In the genomic region with DNA sequence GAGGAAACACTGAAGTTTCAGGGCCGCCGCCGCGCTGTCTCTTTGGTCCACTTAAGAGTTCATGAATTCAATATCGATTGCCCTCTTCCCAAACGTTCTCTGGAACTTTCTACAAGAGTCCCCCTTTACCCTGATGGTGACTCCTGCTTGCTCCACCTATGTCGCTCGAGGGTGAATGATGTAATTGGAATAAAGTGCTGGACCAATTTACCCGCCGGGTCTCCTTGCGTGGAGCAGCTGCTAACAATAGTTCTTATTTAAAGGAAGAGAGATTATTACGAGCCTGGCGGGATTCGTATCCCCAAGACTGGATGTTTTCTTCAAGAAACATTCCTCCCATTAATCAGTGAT, we compare ENCODE assay signal across 7 mouse cellular contexts. TPM values are rescaled to one million over a fixed set of nuclear protein-coding genes. Genes with fewer than 3 reads are reported as not detected.
DNase-seq lines count a peak whose midpoint lies in the region; ATAC-seq and TF ChIP-seq lines count a peak whose summit lies in the region.

A gene (minus strand): TSS at position 135 of the 351 bp plus-strand sequence.

- H3K27me3 ChIP-seq in forebrain, embryonic 13.5 days: no peaks in the 10 kb centered on the region
- H3K27me3 ChIP-seq in hindbrain, embryonic 11.5 days (ENCODE audit: control insufficient read depth, insufficient read depth, low read length): no peaks in the 10 kb centered on the region
- H3K27me3 ChIP-seq in liver, embryonic 13.5 days: no peaks in the 10 kb centered on the region

- no peak for ATAC-seq in CD4-positive, CD25-positive, alpha-beta regulatory T cell, adult 4 months
- peak; percentile 50; the same call in 1 of the 2 replicates for ATAC-seq in forebrain, embryonic 13.5 days
- peak; percentile 45 for ATAC-seq in hindbrain, embryonic 11.5 days (ENCODE audit: low FRiP score)
- ATAC-seq in liver, embryonic 13.5 days (ENCODE audit: low read depth): peak; percentile 45

- H3K9me3 ChIP-seq in ES-E14 (ENCODE audit: control insufficient read depth, insufficient read depth, low read depth, low read length): no peaks in the 10 kb centered on the region
- H3K9me3 ChIP-seq in forebrain, embryonic 13.5 days (replicated peaks): no peaks in the 10 kb centered on the region
- H3K9me3 ChIP-seq in hindbrain, embryonic 11.5 days (ENCODE audit: control insufficient read depth, low read length): no peaks in the 10 kb centered on the region
- H3K9me3 ChIP-seq in liver, embryonic 13.5 days (replicated peaks): no peaks in the 10 kb centered on the region

- H3K4me2 ChIP-seq in forebrain, embryonic 13.5 days: peak within 1 kb of the TSS; percentile 77
- peak within 1 kb of the TSS; percentile 52 for H3K4me2 ChIP-seq in hindbrain, embryonic 11.5 days (replicated peaks; ENCODE audit: low read depth, low read length)
- peak within 1 kb of the TSS; percentile 74 for H3K4me2 ChIP-seq in liver, embryonic 13.5 days

- no peaks in the 10 kb centered on the region; the same call in 1 of the 2 replicates for H3K36me3 ChIP-seq in ES-E14 (ENCODE audit: control insufficient read depth, insufficient read depth, low read length, poor library complexity, severe bottlenecking)
- no peaks in the 10 kb centered on the region for H3K36me3 ChIP-seq in forebrain, embryonic 13.5 days (ENCODE audit: poor library complexity, severe bottlenecking)
- no peaks in the 10 kb centered on the region for H3K36me3 ChIP-seq in hindbrain, embryonic 11.5 days (ENCODE audit: control insufficient read depth, insufficient read depth, low read length)
- H3K36me3 ChIP-seq in liver, embryonic 13.5 days: peaks cover 9% of the 10 kb centered on the region; the same call in 1 of the 2 replicates

- H3K4me1 ChIP-seq in ES-E14 (ENCODE audit: control insufficient read depth in 2 of 2, insufficient read depth in 2 of 2, low read length in 2 of 2, poor library complexity in 1 of 2): peaks cover 8 to 10% of the 10 kb centered on the region in 2 experiments; a peak in 3 of 4 replicates
- peaks cover 22% of the 10 kb centered on the region for H3K4me1 ChIP-seq in forebrain, embryonic 13.5 days
- H3K4me1 ChIP-seq in hindbrain, embryonic 11.5 days (replicated peaks; ENCODE audit: control insufficient read depth, insufficient read depth, low read length): no peaks in the 10 kb centered on the region
- H3K4me1 ChIP-seq in liver, embryonic 13.5 days (replicated peaks): peaks cover 48% of the 10 kb centered on the region

- peak within 1 kb of the TSS; percentile 96 for H3K27ac ChIP-seq in ES-E14 (ENCODE audit: insufficient read depth, low read depth, low read length, poor library complexity, severe bottlenecking)
- peak within 1 kb of the TSS; percentile 92 for H3K27ac ChIP-seq in forebrain, embryonic 13.5 days
- peak within 1 kb of the TSS; percentile 93 for H3K27ac ChIP-seq in hindbrain, embryonic 11.5 days (ENCODE audit: low read depth, low read length)
- peak within 1 kb of the TSS; percentile 99 for H3K27ac ChIP-seq in liver, embryonic 13.5 days

- peak within 1 kb of the TSS; percentile 64 to 98 for H3K4me3 ChIP-seq in ES-E14 (ENCODE audit: insufficient read depth in 1 of 2, low read depth in 1 of 2, low read length in 2 of 2, poor library complexity in 1 of 2, severe bottlenecking in 1 of 2)
- peak within 1 kb of the TSS; percentile 93 for H3K4me3 ChIP-seq in forebrain, embryonic 13.5 days
- peak within 1 kb of the TSS; percentile 81 for H3K4me3 ChIP-seq in hindbrain, embryonic 11.5 days (ENCODE audit: low read depth, low read length)
- peak within 1 kb of the TSS; percentile 90 for H3K4me3 ChIP-seq in liver, embryonic 13.5 days (replicated peaks)

- H3K9ac ChIP-seq in ES-E14 (ENCODE audit: insufficient read depth, low read depth, low read length, poor library complexity, severe bottlenecking): peak within 1 kb of the TSS; percentile 99
- H3K9ac ChIP-seq in forebrain, embryonic 13.5 days: peak within 1 kb of the TSS; percentile 85
- H3K9ac ChIP-seq in hindbrain, embryonic 11.5 days (ENCODE audit: low read depth, low read length): peak within 1 kb of the TSS; percentile 77
- H3K9ac ChIP-seq in liver, embryonic 13.5 days: peak within 1 kb of the TSS; percentile 98

- no peak for DNase-seq in ES-E14 (ENCODE audit: low read depth, low spot score)
- DNase-seq in hindbrain, embryonic 11.5 days (ENCODE audit: low spot score): no peak
- no peak for DNase-seq in liver, embryonic 13.5 days
- DNase-seq in embryo, embryonic 10 days (ENCODE audit: low spot score): no peak
- no peak for DNase-seq in thymus, postnatal 25 days

- in situ Hi-C loops in ES-E14 (cut with MboI; ENCODE audit: low sequenced_read_pairs in 2 of 2, unreplicated experiment in 2 of 2): no loop called here

- WGBS in forebrain, embryonic 13.5 days: 5% methylated on average over 14 of the region's 14 CpGs
- WGBS in hindbrain, embryonic 11.5 days: 11% methylated on average over 14 of the region's 14 CpGs
- WGBS in liver, embryonic 13.5 days (ENCODE audit: insufficient replicate concordance): 14% methylated on average over 14 of the region's 14 CpGs

TF ChIP-seq in ES-E14, 5 proteins besides CTCF, POLR2A, EP300 and RAD21:
- TF ChIP-seq ZNF384 (IDR thresholded peaks at IDR 0.05; ENCODE audit: low read depth, low read length) (no peak), CHD2 (IDR thresholded peaks at IDR 0.05; ENCODE audit: low read depth, low read length) (no peak), HCFC1 (IDR thresholded peaks at IDR 0.05; ENCODE audit: borderline replicate concordance, insufficient read depth, low read length) (no peak), ZC3H11A (IDR thresholded peaks at IDR 0.05; ENCODE audit: borderline replicate concordance, low read depth, low read length) (no peak), MAFK (IDR thresholded peaks at IDR 0.05; ENCODE audit: insufficient read depth, low read depth, low read length) (no peak)

RNA-seq across cellular contexts. Expression of the gene that starts here (rescaled TPM):
- polyA plus RNA-seq in CD4-positive, CD25-positive, alpha-beta regulatory T cell, adult 4 months (2017; shearing (Covaris generic)): 100 to 1,000 TPM; 601 to 659 TPM
- 344 and 460 TPM in 2 replicates for total RNA-seq in ES-E14 (2012; rRNA removed)
- 189 and 196 TPM in 2 replicates for polyA plus RNA-seq in forebrain, embryonic 13.5 days (2015; fragmentation: Nextera tagmentation; extraction: Ambion mirVana)
- polyA plus RNA-seq in hindbrain, embryonic 11.5 days (2014; fragmentation: Nextera tagmentation; extraction: Ambion mirVana): 448 and 472 TPM in 2 replicates
- polyA plus RNA-seq in liver, embryonic 13.5 days (2015; fragmentation: Nextera tagmentation; extraction: Ambion mirVana): 237 and 258 TPM in 2 replicates
